Mouse (Mus musculus) megakaryocyte, adult 5-6 weeks (primary cell): Measurements from ENCODE around the gene Olfr905. TPM values are rescaled to one million over a fixed set of nuclear protein-coding genes. Genes with fewer than 3 reads are reported as not detected.

ENCODE experiments used
- ATAC-seq: 2 replicates; pipeline ENCODE4 v1.8.0; 2016; ENCODE audit warnings: mild to moderate bottlenecking, inconsistent platforms; ENCODE audit not compliant: poor library complexity, severe bottlenecking
- total RNA-seq, 2 experiments: library from RNA; stranded (forward) in 1 of 2; stranded (reverse) in 1 of 2; fragments of 153-499, 151-499 nt in 1 of 2; fragments of 221-1000, 200-1000 nt in 1 of 2; gene quantifications; 2 replicates each; pipeline versions ENCODE4 v1.2.3 to v1.2.4; 2015 to 2017

Gene Olfr905
- total RNA-seq (2015) (not detected in 2 replicates), total RNA-seq (2017) (not detected in 2 replicates)

- ATAC-seq, result no peak
Observed at GRCm38 (mm10) chr9:38470807-38471206, at the start of gene Olfr905. TSS of gene Olfr905 (plus strand) at chr9:38471107.

- no peak for ATAC-seq
Observed at GRCm38 (mm10) chr9:38423801-38424200, 47.1 kb upstream of the Olfr905 start.

- ATAC-seq, result no peak
Observed at GRCm38 (mm10) chr9:38427026-38427425, 43.9 kb upstream of the Olfr905 start.

GRCm38 (mm10) chr9:38429155-38429554 is 41.8 kb upstream of the Olfr905 start, which contains the start of gene Olfr901:
TSS of gene Olfr901 (plus strand) at chr9:38429455.
- ATAC-seq, result no peak

- ATAC-seq, result no peak
Observed at GRCm38 (mm10) chr9:38447352-38447751, 23.6 kb upstream of the Olfr905 start, which contains the start of gene Olfr902. TSS of gene Olfr902 (plus strand) at chr9:38447652.

- no peak for ATAC-seq
Observed at GRCm38 (mm10) chr9:38462844-38463243, 8.1 kb upstream of the Olfr905 start, which contains the start of gene Olfr904. TSS of gene Olfr904 (plus strand) at chr9:38463144.

GRCm38 (mm10) chr9:38486785-38487184 is 15.9 kb downstream of the Olfr905 start, which contains the start of gene Olfr906:
TSS of gene Olfr906 (plus strand) at chr9:38487085.
- ATAC-seq, result no peak

GRCm38 (mm10) chr9:38495501-38495900 is 24.6 kb downstream of the Olfr905 start, which contains the start of gene Olfr907:
TSS of gene Olfr907 (plus strand) at chr9:38495801.
- ATAC-seq, result no peak

GRCm38 (mm10) chr9:38512353-38512752 is 41.4 kb downstream of the Olfr905 start:
- ATAC-seq, result no peak

- ATAC-seq, result no peak
Observed at GRCm38 (mm10) chr9:38521280-38521679, 50.4 kb downstream of the Olfr905 start, which contains the start of gene Olfr911-ps1. TSS of gene Olfr911-ps1 (plus strand) at chr9:38521580.

Other genes starting within 250 kb of the Olfr905 start
- gene Olfr143, start 218.3 kb upstream of the Olfr905 start, total RNA-seq (2015), result not detected in 2 replicates
- not detected in 2 replicates for gene Olfr143, start 218.3 kb upstream of the Olfr905 start, total RNA-seq (2017)
- not detected in 2 replicates for gene Olfr895, start 203.3 kb upstream of the Olfr905 start, total RNA-seq (2015)
- not detected in 2 replicates for gene Olfr895, start 203.3 kb upstream of the Olfr905 start, total RNA-seq (2017)
- not detected in 2 replicates for gene Olfr896-ps1, start 180.0 kb upstream of the Olfr905 start, total RNA-seq (2015)
- not detected in 2 replicates for gene Olfr896-ps1, start 180.0 kb upstream of the Olfr905 start, total RNA-seq (2017)
- not detected in 2 replicates for gene Olfr25, start 142.0 kb upstream of the Olfr905 start, total RNA-seq (2015)
- not detected in 2 replicates for gene Olfr25, start 142.0 kb upstream of the Olfr905 start, total RNA-seq (2017)
- gene Olfr898, start 122.7 kb upstream of the Olfr905 start, total RNA-seq (2015), result not detected in 2 replicates
- not detected in 2 replicates for gene Olfr898, start 122.7 kb upstream of the Olfr905 start, total RNA-seq (2017)
- not detected in 2 replicates for gene Olfr250, start 104.2 kb upstream of the Olfr905 start, total RNA-seq (2015)
- not detected in 2 replicates for gene Olfr250, start 104.2 kb upstream of the Olfr905 start, total RNA-seq (2017)
- gene Olfr251, start 94.0 kb upstream of the Olfr905 start, total RNA-seq (2015), result not detected in 2 replicates
- gene Olfr251, start 94.0 kb upstream of the Olfr905 start, total RNA-seq (2017), result not detected in 2 replicates
- not detected in 2 replicates for gene Olfr147, start 69.4 kb upstream of the Olfr905 start, total RNA-seq (2015)
- not detected in 2 replicates for gene Olfr147, start 69.4 kb upstream of the Olfr905 start, total RNA-seq (2017)
- not detected in 2 replicates for gene Olfr901, start 41.7 kb upstream of the Olfr905 start, total RNA-seq (2015)
- gene Olfr901, start 41.7 kb upstream of the Olfr905 start, total RNA-seq (2017), result not detected in 2 replicates
- gene Olfr902, start 23.5 kb upstream of the Olfr905 start, total RNA-seq (2015), result not detected in 2 replicates
- not detected in 2 replicates for gene Olfr902, start 23.5 kb upstream of the Olfr905 start, total RNA-seq (2017)
- gene Olfr904, start 8.0 kb upstream of the Olfr905 start, total RNA-seq (2015), result not detected in 2 replicates
- not detected in 2 replicates for gene Olfr904, start 8.0 kb upstream of the Olfr905 start, total RNA-seq (2017)
- gene Olfr906, start 16.0 kb downstream of the Olfr905 start, total RNA-seq (2015), result not detected in 2 replicates
- not detected in 2 replicates for gene Olfr906, start 16.0 kb downstream of the Olfr905 start, total RNA-seq (2017)
- not detected in 2 replicates for gene Olfr907, start 24.7 kb downstream of the Olfr905 start, total RNA-seq (2015)
- gene Olfr907, start 24.7 kb downstream of the Olfr905 start, total RNA-seq (2017), result not detected in 2 replicates
- gene Olfr911-ps1, start 50.5 kb downstream of the Olfr905 start, total RNA-seq (2015), result not detected in 2 replicates
- gene Olfr911-ps1, start 50.5 kb downstream of the Olfr905 start, total RNA-seq (2017), result not detected in 2 replicates
- gene Olfr910, start 66.7 kb downstream of the Olfr905 start, total RNA-seq (2015), result not detected in 2 replicates
- gene Olfr910, start 66.7 kb downstream of the Olfr905 start, total RNA-seq (2017), result not detected in 2 replicates
- gene Olfr912, start 109.1 kb downstream of the Olfr905 start, total RNA-seq (2015), result not detected in 2 replicates
- not detected in 2 replicates for gene Olfr912, start 109.1 kb downstream of the Olfr905 start, total RNA-seq (2017)
- not detected in 2 replicates for gene Olfr913, start 121.7 kb downstream of the Olfr905 start, total RNA-seq (2015)
- gene Olfr913, start 121.7 kb downstream of the Olfr905 start, total RNA-seq (2017), result not detected in 2 replicates
- not detected in 2 replicates for gene Olfr914, start 134.0 kb downstream of the Olfr905 start, total RNA-seq (2015)
- gene Olfr914, start 134.0 kb downstream of the Olfr905 start, total RNA-seq (2017), result not detected in 2 replicates
- gene Olfr916, start 188.8 kb downstream of the Olfr905 start, total RNA-seq (2015), result not detected in 2 replicates
- gene Olfr916, start 188.8 kb downstream of the Olfr905 start, total RNA-seq (2017), result not detected in 2 replicates
- not detected in 2 replicates for gene Olfr917, start 194.7 kb downstream of the Olfr905 start, total RNA-seq (2015)
- not detected in 2 replicates for gene Olfr917, start 194.7 kb downstream of the Olfr905 start, total RNA-seq (2017)
- gene Olfr918, start 203.5 kb downstream of the Olfr905 start, total RNA-seq (2015), result not detected in 2 replicates
- not detected in 2 replicates for gene Olfr918, start 203.5 kb downstream of the Olfr905 start, total RNA-seq (2017)
- not detected in 2 replicates for gene Olfr919, start 232.6 kb downstream of the Olfr905 start, total RNA-seq (2015)
- not detected in 2 replicates for gene Olfr919, start 232.6 kb downstream of the Olfr905 start, total RNA-seq (2017)
- 65.7 and 75.8 TPM in 2 replicates for gene Vwa5a, start 247.2 kb downstream of the Olfr905 start, total RNA-seq (2015)
- gene Vwa5a, start 247.2 kb downstream of the Olfr905 start, total RNA-seq (2017), result 110 and 111 TPM in 2 replicates